Comparison of ENCODE assay signal across 8 mouse cellular contexts in the genomic region with DNA sequence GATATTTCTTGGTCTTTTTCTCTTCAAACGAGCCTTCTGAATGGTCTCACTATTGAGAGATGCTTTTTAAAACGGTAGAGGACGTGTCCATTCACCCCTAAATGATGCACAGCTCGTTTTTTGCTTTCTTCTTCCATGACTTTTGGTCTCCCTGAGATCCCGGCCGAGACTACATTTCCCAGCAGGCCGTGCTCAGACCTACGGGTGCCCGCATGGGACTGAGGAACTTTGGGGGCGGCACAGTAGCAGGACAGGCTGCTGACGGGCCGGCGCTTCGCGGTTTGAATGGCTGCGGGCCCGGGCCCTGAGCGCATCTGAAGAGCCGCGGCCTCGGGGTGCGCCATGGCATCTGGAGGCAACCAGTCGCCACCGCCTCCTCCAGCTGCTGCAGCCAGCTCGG. TPM values are rescaled to one million over a fixed set of nuclear protein-coding genes. Genes with fewer than 3 reads are reported as not detected.
DNase-seq lines count a peak whose midpoint lies in the region; ATAC-seq and TF ChIP-seq lines count a peak whose summit lies in the region.

A gene (plus strand): TSS at position 224 of the 400 bp plus-strand sequence.

- ATAC-seq in forebrain, embryonic 15.5 days (replicated peaks), result peak; percentile 98
- ATAC-seq in neutrophil, adult 5-6 weeks (ENCODE audit: extremely low read depth, insufficient number of reproducible peaks, low FRiP score, poor library complexity, severe bottlenecking), result peak; percentile 90

- H3K9ac ChIP-seq in ES-E14 (ENCODE audit: insufficient read depth, low read depth, low read length, poor library complexity, severe bottlenecking), result peak within 1 kb of the TSS; percentile 82
- peak within 1 kb of the TSS; percentile 75 for H3K9ac ChIP-seq in forebrain, embryonic 15.5 days (replicated peaks)

- no peak within 1 kb of the TSS for H3K27ac ChIP-seq in ES-E14 (ENCODE audit: insufficient read depth, low read depth, low read length, poor library complexity, severe bottlenecking)
- H3K27ac ChIP-seq in forebrain, embryonic 15.5 days (replicated peaks), result peak within 1 kb of the TSS; percentile 85

- WGBS in forebrain, embryonic 15.5 days, result under 1% methylated on average over 25 of the region's 25 CpGs
- under 1% methylated on average over 25 of the region's 25 CpGs for WGBS in lung, adult 2 months

- in situ Hi-C loops in ES-E14 (cut with MboI; ENCODE audit: low sequenced_read_pairs in 2 of 2, unreplicated experiment in 2 of 2), result no loop called here

- H3K4me3 ChIP-seq in ES-E14 (ENCODE audit: insufficient read depth in 1 of 2, low read depth in 1 of 2, low read length in 2 of 2, poor library complexity in 1 of 2, severe bottlenecking in 1 of 2), result peak within 1 kb of the TSS; percentile 85 to 94
- peak within 1 kb of the TSS; percentile 82 for H3K4me3 ChIP-seq in forebrain, embryonic 15.5 days
- peak within 1 kb of the TSS; percentile 94 for H3K4me3 ChIP-seq in lung, adult 2 months (replicated peaks; ENCODE audit: extremely low read depth, low read depth, low read length)

- no peak for TF ChIP-seq CTCF in lung, adult 2 months (IDR thresholded peaks at IDR 0.05; ENCODE audit: insufficient read depth, low read length)

- no peaks in the 10 kb centered on the region for H3K36me3 ChIP-seq in ES-E14 (ENCODE audit: control insufficient read depth, insufficient read depth, low read length, poor library complexity, severe bottlenecking)
- H3K36me3 ChIP-seq in forebrain, embryonic 15.5 days, result no peaks in the 10 kb centered on the region

- peaks cover 7% of the 10 kb centered on the region in 2 experiments; a peak in 3 of 4 replicates for H3K4me1 ChIP-seq in ES-E14 (ENCODE audit: control insufficient read depth in 2 of 2, insufficient read depth in 2 of 2, low read length in 2 of 2, poor library complexity in 1 of 2)
- peaks cover 23% of the 10 kb centered on the region for H3K4me1 ChIP-seq in forebrain, embryonic 15.5 days
- H3K4me1 ChIP-seq in lung, adult 2 months (ENCODE audit: control insufficient read depth, insufficient read depth, low read length), result peaks cover 7% of the 10 kb centered on the region

- peak; percentile 32; the same call in 1 of the 2 replicates for TF ChIP-seq POLR2A in lung, adult 2 months (IDR thresholded peaks at IDR 0.05; ENCODE audit: borderline replicate concordance, extremely low read depth, low read depth, low read length)

- intact Hi-C loops in heart, postnatal 25 days (cut with DNase I), result no loop called here

- no peaks in the 10 kb centered on the region for H3K9me3 ChIP-seq in ES-E14 (ENCODE audit: control insufficient read depth, insufficient read depth, low read depth, low read length)
- H3K9me3 ChIP-seq in forebrain, embryonic 15.5 days, result no peaks in the 10 kb centered on the region

- peak; percentile 83 for DNase-seq in ES-E14 (ENCODE audit: low read depth, low spot score)
- DNase-seq in cerebellum, adult 11-12 months, result peak; percentile 93
- DNase-seq in heart, postnatal 25 days (ENCODE audit: low spot score), result peak; percentile 89
- peak; percentile 96 to 98 for DNase-seq in layer of hippocampus, adult 18-20 months (ENCODE audit: low spot score in 2 of 2)
- peak; percentile 98 for DNase-seq in lung, adult 2 months
- peak; percentile 89 to 93 for DNase-seq in thymus, adult 18-20 months

- peak within 1 kb of the TSS; percentile 65 for H3K4me2 ChIP-seq in forebrain, embryonic 15.5 days (replicated peaks)

- H3K27me3 ChIP-seq in forebrain, embryonic 15.5 days, result no peaks in the 10 kb centered on the region

TF ChIP-seq in ES-E14, 5 proteins besides CTCF, POLR2A, EP300 and RAD21:
- TF ChIP-seq ZC3H11A (IDR thresholded peaks at IDR 0.05; ENCODE audit: borderline replicate concordance, low read depth, low read length), result no peak
- peak; percentile 98 for TF ChIP-seq HCFC1 (IDR thresholded peaks at IDR 0.05; ENCODE audit: borderline replicate concordance, insufficient read depth, low read length)

RNA-seq across cellular contexts. Expression of the gene that starts here (rescaled TPM):
- total RNA-seq in ES-E14 (2012; rRNA removed), result 7.7 and 11.5 TPM in 2 replicates
- 20.5 and 22.0 TPM in 2 replicates for polyA plus RNA-seq in forebrain, embryonic 15.5 days (2015; fragmentation: Nextera tagmentation; extraction: Ambion mirVana)
- total RNA-seq in heart, postnatal 25 days (2021), result 10 to 100 TPM; 27.2 to 31.4 TPM
- total RNA-seq in layer of hippocampus, adult 18-20 months (2021), result 10 to 100 TPM; 40.1 to 45.2 TPM
- 18.6 and 24.2 TPM in 2 replicates for polyA plus RNA-seq in lung, adult 2 months (2012; rRNA removed)
- 122 and 154 TPM in 2 replicates for total RNA-seq in neutrophil, adult 5-6 weeks (2017)
